Mouse (Mus musculus) cortical plate, adult 2 months (tissue): ENCODE results near the gene Gm13889. TPM values are rescaled to one million over a fixed set of nuclear protein-coding genes. Genes with fewer than 3 reads are reported as not detected.

Source experiments
- H3K27ac ChIP-seq: fragments of 200-500 bp; 2 replicates; pipeline ENCODE4 v1.5.1; 2012; ENCODE audit warnings: low read length, control low read depth, inconsistent platforms; ENCODE audit not compliant: insufficient read depth
- H3K4me1 ChIP-seq: fragments of 200-500 bp; 2 replicates; pipeline ENCODE4 v1.6.1; 2011; ENCODE audit warnings: low read length; ENCODE audit not compliant: control insufficient read depth, insufficient read depth
- H3K4me3 ChIP-seq: fragments of 200-500 bp; 2 replicates; pipeline ENCODE4 v1.5.1; 2011; ENCODE audit warnings: mild to moderate bottlenecking, low read length, control low read depth; ENCODE audit not compliant: insufficient read depth
- CTCF ChIP-seq: fragments of 200-500 bp; IDR thresholded peaks from 2 replicates; pipeline ENCODE4 v1.5.1; 2011; ENCODE audit warnings: mild to moderate bottlenecking, control low read depth, low read length; ENCODE audit not compliant: insufficient read depth; ENCODE audit errors: extremely low read depth
- POLR2A ChIP-seq: fragments of 200-500 bp; IDR thresholded peaks from 2 replicates; pipeline ENCODE4 v1.6.1; 2011; ENCODE audit warnings: mild to moderate bottlenecking, low read length, control low read depth; ENCODE audit not compliant: insufficient read depth; ENCODE audit errors: extremely low read depth
- polyA plus RNA-seq: library from polyadenylated mRNA; depleted of rRNA; stranded (reverse); fragments of >200 nt; gene quantifications from 2 replicates; pipeline ENCODE4 v1.2.3, GENCODE M21; 2012; rRNA removed

Gm13889 gene
- 36.7 and 39.6 TPM in 2 replicates for polyA plus RNA-seq

- Histone ChIP-seq H3K4me3 (peak within 1 kb of the TSS; percentile 68), H3K4me1 (peaks cover 4% of the 10 kb centered on the region), H3K27ac (peak within 1 kb of the TSS; percentile 49)
- no peak for TF ChIP-seq CTCF
- TF ChIP-seq POLR2A: peak; percentile 83
Observed at GRCm38 (mm10) chr2:93956908-93957784, at the start of gene Gm13889. Gene Gm13889, minus strand, starts transcription at chr2:93957201.

GRCm38 (mm10) chr2:94002331-94002730 lies 45.3 kb upstream of the Gm13889 start:
- no peaks in the 10 kb centered on the region for H3K4me1 ChIP-seq
- TF ChIP-seq CTCF (peak; percentile 95), POLR2A (no peak)
- H3K4me3 ChIP-seq: no peak overlapping the region
- H3K27ac ChIP-seq: no peak overlapping the region

GRCm38 (mm10) chr2:94001918-94002317 lies 44.9 kb upstream of the Gm13889 start:
- H3K27ac ChIP-seq: no peak overlapping the region
- H3K4me1 ChIP-seq: no peaks in the 10 kb centered on the region
- TF ChIP-seq POLR2A (no peak), CTCF (no peak)
- no peak overlapping the region for H3K4me3 ChIP-seq

- H3K4me3 ChIP-seq: no peak overlapping the region
- H3K27ac ChIP-seq: no peak overlapping the region
- no peaks in the 10 kb centered on the region for H3K4me1 ChIP-seq
- no peak for TF ChIP-seq CTCF
- no peak for TF ChIP-seq POLR2A
Observed at GRCm38 (mm10) chr2:94001411-94001810, 44.4 kb upstream of the Gm13889 start.

GRCm38 (mm10) chr2:93996254-93996653 lies 39.3 kb upstream of the Gm13889 start, which contains the start of gene Gm27027:
Gene Gm27027, minus strand, starts transcription at chr2:93996354.
- Histone ChIP-seq H3K4me3 (no peak within 1 kb of the TSS), H3K4me1 (peaks cover 8% of the 10 kb centered on the region; the same call in 1 of the 2 replicates), H3K27ac (no peak within 1 kb of the TSS)
- TF ChIP-seq POLR2A (no peak), CTCF (no peak)

GRCm38 (mm10) chr2:93992810-93993209 lies 35.8 kb upstream of the Gm13889 start:
- no peak overlapping the region for H3K4me3 ChIP-seq
- peaks cover 8% of the 10 kb centered on the region; the same call in 1 of the 2 replicates for H3K4me1 ChIP-seq
- TF ChIP-seq CTCF (no peak), POLR2A (no peak)
- peak overlapping the region; percentile 52; the same call in 1 of the 2 replicates for H3K27ac ChIP-seq

- TF ChIP-seq POLR2A (no peak), CTCF (no peak)
- Histone ChIP-seq H3K4me1 (peaks cover 8% of the 10 kb centered on the region; the same call in 1 of the 2 replicates), H3K4me3 (no peak overlapping the region), H3K27ac (peak overlapping the region; percentile 52; the same call in 1 of the 2 replicates)
Observed at GRCm38 (mm10) chr2:93992259-93992658, 35.3 kb upstream of the Gm13889 start.

- Histone ChIP-seq H3K4me3 (no peak overlapping the region), H3K4me1 (peaks cover 8% of the 10 kb centered on the region; the same call in 1 of the 2 replicates), H3K27ac (no peak overlapping the region)
- no peak for TF ChIP-seq POLR2A
Observed at GRCm38 (mm10) chr2:93991336-93991735, 34.3 kb upstream of the Gm13889 start.

GRCm38 (mm10) chr2:93988440-93988839 lies 31.4 kb upstream of the Gm13889 start:
- peaks cover 6% of the 10 kb centered on the region; the same call in 1 of the 2 replicates for H3K4me1 ChIP-seq
- H3K4me3 ChIP-seq: no peak overlapping the region
- TF ChIP-seq POLR2A (no peak), CTCF (no peak)
- H3K27ac ChIP-seq: no peak overlapping the region

GRCm38 (mm10) chr2:93982457-93983235 lies 25.6 kb upstream of the Gm13889 start:
- no peak overlapping the region for H3K4me3 ChIP-seq
- no peak overlapping the region for H3K27ac ChIP-seq
- TF ChIP-seq POLR2A (no peak), CTCF (no peak)
- H3K4me1 ChIP-seq: peaks cover under 1% of the 10 kb centered on the region; the same call in 1 of the 2 replicates
